Mouse (Mus musculus) thymus, adult 2 months (tissue): ENCODE measurements at regions not wholly inside any gene's neighbourhood (a gene's known extent, or its start where the extent isn't known, plus 50 kb on each side); places are given as distances from the start of the nearest gene placed in this dataset.
A peak's percentile ranks its signal among the peaks of the same experiment; 100 is the strongest.

Experiments used
- DNase-seq: peaks from one replicate; pipeline ENCODE4 v3.0.0; 2021
- H3K27ac ChIP-seq: fragments of 200-500 bp; 2 replicates; pipeline ENCODE4 v1.5.1; 2012; ENCODE audit warnings: low read length, control low read depth; ENCODE audit not compliant: control insufficient read depth, insufficient read depth
- H3K27me3 ChIP-seq: fragments of 200-500 bp; 2 replicates; pipeline ENCODE4 v1.6.1; 2012; ENCODE audit warnings: mild to moderate bottlenecking, low read length, moderate library complexity, mixed read lengths; ENCODE audit not compliant: control insufficient read depth, insufficient read depth
- H3K36me3 ChIP-seq: fragments of 200-500 bp; 2 replicates; pipeline ENCODE4 v1.6.1; 2012; ENCODE audit warnings: mild to moderate bottlenecking, low read length, moderate library complexity; ENCODE audit not compliant: control insufficient read depth, insufficient read depth
- H3K4me1 ChIP-seq: fragments of 200-500 bp; replicated peaks from 2 replicates; pipeline ENCODE4 v1.6.1; 2012; ENCODE audit warnings: low read length; ENCODE audit not compliant: control insufficient read depth, insufficient read depth
- H3K4me3 ChIP-seq: fragments of 200-500 bp; 2 replicates; pipeline ENCODE4 v1.5.1; 2012; ENCODE audit warnings: mild to moderate bottlenecking, low read length, control low read depth, moderate library complexity; ENCODE audit not compliant: control insufficient read depth, insufficient read depth
- CTCF ChIP-seq: fragments of 200-500 bp; IDR thresholded peaks from 2 replicates; pipeline ENCODE4 v1.5.1; 2012; ENCODE audit warnings: mild to moderate bottlenecking, control low read depth, low read length, moderate library complexity, borderline replicate concordance; ENCODE audit not compliant: control insufficient read depth, poor library complexity, insufficient read depth; ENCODE audit errors: extremely low read depth
- POLR2A ChIP-seq: fragments of 200-500 bp; IDR thresholded peaks from 2 replicates; pipeline ENCODE4 v1.6.1; 2012; ENCODE audit warnings: mild to moderate bottlenecking, low read length, control low read depth, moderate library complexity; ENCODE audit not compliant: control insufficient read depth, poor library complexity, insufficient read depth; ENCODE audit errors: extremely low read depth
- WGBS: fragments of 180-500 bp; shearing (Covaris S2); methylation state at CpG from one replicate; pipeline ENCODE4 v1.1.7; 2018; 5-methylcytosine and 5-hydroxymethylcytosine counted together

DNA sequence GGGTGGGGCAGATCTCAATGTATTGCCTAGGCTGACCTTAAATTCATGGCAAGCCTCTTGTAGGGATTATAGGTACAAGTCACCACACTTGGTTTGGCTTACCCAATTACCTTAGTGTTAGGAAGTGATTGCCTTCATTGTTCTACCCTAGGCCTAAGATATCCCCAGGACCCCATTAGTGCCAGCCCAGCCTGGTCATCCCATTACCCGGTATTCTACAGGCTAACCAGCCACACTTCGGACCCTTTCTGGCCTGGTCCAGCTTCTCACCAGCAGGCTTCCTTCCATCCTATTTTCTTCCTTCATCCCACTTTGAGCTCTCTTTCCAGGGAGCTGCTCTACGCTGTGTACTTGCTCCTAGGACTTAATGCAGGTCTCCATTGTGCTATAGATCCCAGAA, 59.5 kb downstream of the Tex35 start:
- H3K36me3 ChIP-seq, result no peaks in the 10 kb centered on the region
- TF ChIP-seq CTCF, result no peak
- TF ChIP-seq POLR2A, result no peak
- WGBS, result 99% methylated on average over 3 of the region's 3 CpGs
- H3K27me3 ChIP-seq, result no peaks in the 10 kb centered on the region
- DNase-seq, result no peak
- peaks cover 15% of the 10 kb centered on the region for H3K4me1 ChIP-seq
- no peak overlapping the region for H3K27ac ChIP-seq
- H3K4me3 ChIP-seq, result no peak overlapping the region

DNA sequence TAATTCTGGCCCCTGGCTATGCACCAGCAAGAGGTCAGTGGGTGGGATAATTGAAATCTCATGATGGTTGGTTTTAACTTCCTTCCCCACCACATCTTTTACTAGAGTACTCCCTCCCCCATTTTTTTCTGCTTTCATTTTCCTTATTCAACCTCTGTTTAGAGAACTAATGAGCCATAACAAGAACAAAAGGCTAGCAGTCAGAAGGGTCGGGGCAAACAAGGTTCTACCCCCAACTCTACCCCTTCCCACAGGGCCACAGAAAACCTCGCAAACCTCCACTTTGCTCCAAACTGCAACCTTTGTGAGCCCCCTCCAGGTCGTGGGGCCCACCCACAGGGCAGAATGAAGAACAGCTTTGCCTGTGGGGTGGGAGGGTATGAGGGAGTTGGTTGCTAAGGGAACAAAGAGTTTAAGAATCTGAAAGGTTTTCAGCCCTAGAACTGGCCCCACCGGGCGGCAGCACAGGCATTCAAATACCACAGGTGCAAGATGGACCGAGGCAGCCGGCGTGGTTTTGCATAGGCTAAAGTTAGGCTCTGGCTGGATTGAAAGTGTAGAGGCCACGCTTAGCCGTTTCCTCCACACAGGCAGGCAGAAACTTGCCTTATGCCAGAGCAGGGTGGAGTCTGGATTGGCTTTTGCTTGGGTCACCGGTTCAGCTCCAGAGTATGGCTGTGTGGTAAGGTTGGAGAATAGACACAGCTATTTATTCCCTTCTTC, 60.1 kb downstream of the Tex35 start:
- no peaks in the 10 kb centered on the region for H3K36me3 ChIP-seq
- no peak overlapping the region for H3K4me3 ChIP-seq
- H3K27ac ChIP-seq, result peak overlapping the region; percentile 1; the same call in 1 of the 2 replicates
- H3K27me3 ChIP-seq, result no peaks in the 10 kb centered on the region
- WGBS, result 18% methylated on average over 11 of the region's 11 CpGs
- DNase-seq, result no peak
- H3K4me1 ChIP-seq, result peaks cover 15% of the 10 kb centered on the region
- no peak for TF ChIP-seq CTCF
- no peak for TF ChIP-seq POLR2A

DNA sequence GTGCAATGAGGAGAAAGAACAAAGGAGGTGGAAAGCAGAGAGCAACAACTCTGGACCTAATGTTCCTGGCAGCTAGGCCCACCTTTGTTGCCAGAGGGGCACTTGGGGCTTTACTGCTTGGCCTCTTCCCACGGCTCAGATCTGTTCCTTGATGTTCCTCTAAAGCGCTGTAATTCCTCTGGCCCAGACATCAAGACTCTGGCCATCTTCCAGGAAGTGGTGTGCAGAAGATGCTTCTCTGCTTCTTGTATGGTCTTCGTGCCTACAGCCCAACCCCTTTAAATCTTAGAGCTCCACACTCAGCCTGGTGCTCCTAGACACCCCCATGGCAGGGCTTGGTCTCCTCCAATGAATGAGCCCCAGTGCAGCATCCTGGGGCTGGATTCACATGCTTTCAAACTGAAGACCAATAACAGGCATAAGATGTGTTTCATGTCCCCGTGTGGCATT, 60.7 kb downstream of the Tex35 start:
- Histone ChIP-seq H3K4me1 (peaks cover 15% of the 10 kb centered on the region), H3K4me3 (no peak overlapping the region), H3K27ac (peak overlapping the region; percentile 19; the same call in 1 of the 2 replicates), H3K36me3 (no peaks in the 10 kb centered on the region), H3K27me3 (no peaks in the 10 kb centered on the region)
- TF ChIP-seq CTCF, result no peak
- 51% methylated on average over 4 of the region's 4 CpGs for WGBS
- no peak for DNase-seq

DNA sequence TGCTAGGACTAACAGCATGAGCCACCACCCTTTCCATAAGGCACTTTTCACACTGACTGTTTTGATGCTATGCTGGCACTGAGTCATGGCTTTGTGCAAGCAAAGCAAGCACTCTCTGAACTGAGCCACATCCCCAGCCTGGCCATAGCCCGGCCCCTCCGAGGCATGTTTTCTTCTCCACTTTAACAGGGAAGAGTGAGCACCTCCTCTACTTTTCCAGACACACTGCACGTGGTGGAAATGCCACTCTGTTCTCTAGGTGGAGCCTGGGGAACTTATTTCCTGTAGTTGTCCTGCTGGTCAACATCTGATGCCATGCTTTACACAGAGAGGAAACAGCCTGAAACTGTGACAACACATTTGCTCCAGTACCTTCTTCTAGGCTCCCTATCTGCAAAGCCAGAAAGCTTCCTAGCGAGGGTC, 61.7 kb downstream of the Tex35 start:
- H3K4me1 ChIP-seq, result peaks cover 15% of the 10 kb centered on the region
- H3K27ac ChIP-seq, result no peak overlapping the region
- no peaks in the 10 kb centered on the region for H3K36me3 ChIP-seq
- H3K27me3 ChIP-seq, result no peaks in the 10 kb centered on the region
- no peak for DNase-seq
- 80% methylated on average over 4 of the region's 4 CpGs for WGBS
- H3K4me3 ChIP-seq, result no peak overlapping the region
- TF ChIP-seq POLR2A (no peak), CTCF (no peak)

DNA sequence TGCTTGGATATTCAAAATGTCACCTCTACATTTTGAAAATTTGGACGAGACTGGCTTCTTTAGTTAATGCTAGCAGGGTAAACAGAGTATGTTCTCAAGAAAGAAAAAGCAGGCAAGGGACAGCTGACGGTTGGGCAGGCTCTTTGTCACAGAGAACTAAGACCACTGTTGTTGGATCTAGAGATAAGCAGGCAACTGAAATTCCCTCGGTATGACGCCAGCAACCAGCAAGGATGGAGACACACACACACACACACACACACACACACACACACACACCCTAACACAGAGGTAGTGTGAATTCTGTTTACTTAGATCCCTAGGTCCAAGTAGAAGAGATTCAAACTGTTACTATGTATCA, 68.7 kb downstream of the Tex35 start:
- 20% methylated on average over 4 of the region's 4 CpGs for WGBS
- Histone ChIP-seq H3K36me3 (no peaks in the 10 kb centered on the region), H3K4me1 (peaks cover 26% of the 10 kb centered on the region), H3K27me3 (no peaks in the 10 kb centered on the region), H3K4me3 (no peak overlapping the region), H3K27ac (peak overlapping the region; percentile 90; the same call in 1 of the 2 replicates)
- no peak for DNase-seq
- no peak for TF ChIP-seq POLR2A
- TF ChIP-seq CTCF, result no peak

DNA sequence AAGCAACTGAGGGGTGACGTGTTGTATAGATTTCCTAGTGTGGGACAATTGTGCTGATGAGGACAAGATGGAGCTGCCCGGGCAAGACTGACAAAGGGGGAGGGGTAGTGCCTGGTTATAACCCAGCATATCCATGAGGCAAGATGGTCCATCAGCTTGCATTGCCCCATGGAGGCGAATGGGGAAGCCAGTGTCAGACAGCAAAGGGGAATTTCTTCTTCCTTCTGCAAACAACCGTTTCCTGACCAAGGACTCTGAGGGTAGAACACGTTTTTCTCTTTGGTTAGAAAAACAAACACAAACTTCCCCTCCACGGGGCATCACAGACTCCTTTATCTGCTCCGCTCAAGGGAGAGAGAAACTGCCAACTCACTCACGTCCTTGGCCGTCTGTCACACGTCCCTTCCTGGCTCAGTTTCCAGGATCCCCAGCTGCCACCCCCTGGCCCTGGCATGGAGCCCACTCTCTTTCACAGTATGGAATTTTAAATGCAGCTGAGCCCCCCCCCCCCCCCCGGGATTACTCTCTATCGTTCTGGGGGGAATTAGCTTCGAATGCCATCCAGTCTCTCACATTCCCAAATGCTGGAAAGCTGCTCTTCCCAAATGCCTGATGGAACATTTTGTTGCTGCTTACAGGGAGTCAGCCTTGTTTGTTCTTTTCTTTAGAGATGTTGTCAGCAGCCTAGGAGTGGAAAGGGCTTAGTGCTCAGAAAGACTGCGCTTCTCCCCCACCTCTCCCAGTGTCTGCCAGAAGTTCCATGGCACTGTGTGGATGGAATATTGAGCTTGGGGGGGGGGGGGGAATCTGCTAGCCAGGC, 69.3 kb downstream of the Tex35 start:
- H3K27me3 ChIP-seq, result no peaks in the 10 kb centered on the region
- 9% methylated on average over 14 of the region's 14 CpGs for WGBS
- H3K4me1 ChIP-seq, result peaks cover 26% of the 10 kb centered on the region
- peak; percentile 37 for DNase-seq
- TF ChIP-seq POLR2A, result no peak
- TF ChIP-seq CTCF, result no peak
- peak overlapping the region; percentile 59 for H3K4me3 ChIP-seq
- peak overlapping the region; percentile 90 for H3K27ac ChIP-seq
- no peaks in the 10 kb centered on the region for H3K36me3 ChIP-seq
